Mouse (Mus musculus): ENCODE data around the gene B4galt1.

The B4galt1 gene

DNA sequence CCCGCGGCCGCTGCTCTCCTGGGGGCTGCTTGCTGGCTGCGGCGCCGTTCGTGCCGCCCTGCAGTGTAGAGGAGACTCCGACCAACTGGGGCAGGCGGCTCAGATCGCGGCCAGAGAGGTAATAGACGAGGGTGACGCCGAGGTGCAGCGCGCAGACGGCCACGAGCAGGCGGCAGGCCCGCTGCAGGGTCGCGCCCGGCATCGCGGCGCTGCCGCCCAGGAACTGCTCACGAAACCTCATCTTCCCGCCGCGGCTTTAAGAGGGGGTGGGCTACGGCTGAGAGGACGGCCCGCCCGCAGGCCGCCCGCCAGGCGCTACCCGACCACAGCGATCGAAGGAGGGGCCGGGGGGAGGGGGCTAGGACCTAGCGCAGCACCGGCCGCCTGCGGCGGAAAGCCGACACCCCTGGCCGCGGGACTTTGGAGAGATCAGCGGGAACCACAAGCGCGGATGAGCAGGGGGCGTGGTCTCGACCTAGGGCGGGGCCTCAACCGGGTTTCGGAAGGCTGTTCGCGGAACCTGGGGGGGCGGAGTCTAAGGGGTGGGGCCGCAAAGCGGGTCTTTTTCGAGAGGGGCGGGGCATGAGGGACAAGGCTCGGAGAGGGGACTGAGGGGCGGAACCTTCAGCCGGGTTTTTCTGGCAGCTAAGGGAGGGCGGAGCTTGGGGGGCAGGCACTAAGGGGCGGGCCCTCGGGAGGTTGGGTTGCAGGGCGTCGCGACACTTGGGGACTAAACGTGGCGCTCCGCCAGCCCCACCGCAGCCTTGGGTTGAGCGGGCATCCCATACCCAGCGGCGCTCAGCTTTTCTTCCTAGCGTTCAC, at the start of gene B4galt1:
TSS of gene B4galt1 (minus strand) at position 441 of the 822 bp plus-strand sequence.
- DNase-seq (ENCODE audit: low spot score in 2 of 2) = peak; percentile 99

DNA sequence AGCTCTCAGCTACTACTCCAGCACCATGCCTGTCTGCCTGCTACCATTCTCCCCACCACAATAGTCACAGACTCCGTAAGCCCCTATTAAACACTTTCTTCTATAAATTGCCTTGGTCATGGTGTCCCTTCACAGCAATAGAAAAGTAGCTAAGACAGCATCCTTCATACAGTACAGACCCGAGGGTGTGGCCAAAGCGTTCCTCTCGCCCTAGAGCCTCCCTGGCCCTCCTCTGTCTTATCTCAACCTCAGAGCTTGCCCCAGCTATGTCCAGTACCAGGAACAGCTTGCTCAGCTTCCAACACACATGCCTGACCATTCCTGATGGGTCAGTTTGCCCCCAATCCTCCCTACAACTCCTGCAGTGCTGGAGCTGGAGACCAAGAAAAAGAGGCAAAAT, 46.8 kb upstream of the B4galt1 start:
- no peak for DNase-seq (ENCODE audit: low spot score in 2 of 2)

DNA sequence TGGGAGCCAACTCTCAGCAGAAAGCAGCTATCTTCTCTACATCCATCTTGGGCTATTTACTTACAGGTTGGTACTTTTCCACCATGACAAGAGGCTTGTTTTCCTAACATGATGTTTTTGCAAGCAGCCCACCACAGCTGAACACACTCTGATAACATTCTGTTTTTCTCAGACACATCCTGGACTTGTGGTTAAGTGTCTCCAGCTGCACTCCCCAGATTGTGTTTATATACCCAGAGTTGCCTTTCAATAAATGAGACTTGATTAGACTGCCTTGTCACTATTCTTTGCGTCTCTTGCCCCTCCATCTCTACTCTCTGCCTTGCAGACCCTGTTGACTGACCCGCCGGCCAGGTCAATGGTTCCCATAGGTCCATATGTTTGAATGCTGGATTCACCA, 46.3 kb upstream of the B4galt1 start:
- DNase-seq (ENCODE audit: low spot score in 2 of 2) = no peak

DNA sequence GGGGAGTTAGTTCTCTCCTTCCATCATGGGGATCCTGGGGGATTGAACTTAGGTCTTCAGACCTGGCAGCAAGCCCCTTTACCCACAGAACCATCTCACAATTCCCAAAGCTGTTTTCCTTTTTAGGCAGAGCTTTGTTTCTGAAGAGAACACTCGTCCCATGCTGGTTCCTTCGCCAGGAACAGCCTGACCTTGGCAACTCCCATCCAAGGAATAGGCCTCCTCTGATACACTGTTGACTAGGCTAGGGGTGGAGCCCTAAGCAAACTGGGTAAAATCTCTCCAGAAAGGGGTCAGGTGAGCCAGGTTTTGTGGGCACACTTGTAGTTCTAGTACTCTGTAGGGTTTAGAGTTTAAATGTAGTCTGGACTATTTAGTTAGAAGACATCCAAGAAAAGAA, 45.5 kb upstream of the B4galt1 start:
- DNase-seq (ENCODE audit: low spot score in 2 of 2) = no peak

DNA sequence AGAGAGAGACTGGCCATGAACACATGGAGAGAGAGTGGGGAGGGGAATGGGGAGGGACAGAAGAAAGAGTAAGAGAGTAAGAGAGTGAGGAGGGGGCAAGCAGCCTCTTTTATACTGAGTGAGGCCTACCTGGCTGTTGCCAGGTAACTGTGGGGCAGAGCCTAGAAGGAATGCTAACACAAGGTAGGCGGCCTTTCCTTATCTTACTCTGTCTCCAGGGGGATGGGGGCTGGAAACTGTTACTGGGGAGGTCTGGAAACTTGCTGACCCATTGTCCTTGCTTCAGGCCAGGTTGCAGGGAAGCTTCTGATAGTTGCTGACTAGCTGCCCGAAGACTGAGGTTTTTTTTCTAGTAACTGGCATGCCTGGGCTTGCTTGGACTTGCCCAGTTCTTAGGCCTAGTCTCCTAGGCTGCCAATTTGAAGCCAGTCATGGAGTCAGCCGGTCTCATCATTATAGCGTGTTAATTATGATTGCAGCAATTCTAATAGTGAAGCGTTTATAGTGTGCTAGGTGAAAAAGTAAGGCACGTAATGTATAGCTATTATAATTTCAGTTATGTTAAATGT, 44.8 kb upstream of the B4galt1 start:
- DNase-seq (ENCODE audit: low spot score in 2 of 2) = peak in 1 of 2 experiments; percentile 38

DNA sequence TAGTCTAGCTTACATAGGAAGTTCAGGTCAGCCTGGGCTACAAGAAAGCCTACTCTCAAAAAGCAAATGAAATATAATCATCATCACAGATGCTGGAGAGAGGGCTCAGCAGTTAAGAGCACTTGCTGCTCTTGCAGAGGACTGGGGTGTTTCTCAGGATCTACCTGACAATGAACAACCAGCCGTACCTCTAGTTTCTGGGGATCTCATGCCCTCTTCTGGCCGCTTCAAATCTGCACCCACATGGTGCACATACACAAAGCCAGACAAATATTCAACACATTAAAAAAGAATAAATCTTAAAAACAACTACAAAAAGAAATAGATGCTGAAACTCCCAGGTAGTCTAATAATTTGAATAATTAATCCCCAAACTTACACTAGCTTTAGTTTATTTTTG, 41.8 kb upstream of the B4galt1 start:
- no peak for DNase-seq (ENCODE audit: low spot score in 2 of 2)

DNA sequence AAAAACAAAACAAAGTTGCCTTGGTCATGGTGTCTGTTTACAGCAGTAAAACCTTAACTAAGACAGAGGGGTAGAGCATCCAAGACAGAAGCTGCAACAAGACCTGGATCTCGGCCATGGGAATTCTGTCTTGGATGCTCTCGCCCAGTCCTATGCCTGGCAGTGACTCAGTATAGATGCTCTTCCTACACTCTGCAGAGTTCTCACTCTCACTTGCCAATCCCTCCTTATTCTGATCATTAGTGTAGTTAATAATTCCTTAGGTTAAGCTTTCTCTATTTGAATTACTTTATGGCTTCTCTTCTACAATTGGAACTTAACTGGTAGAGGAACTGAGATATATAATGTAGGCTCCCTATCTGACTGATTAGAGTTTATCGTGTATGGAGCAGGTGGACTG, 41.3 kb upstream of the B4galt1 start:
- DNase-seq (ENCODE audit: low spot score in 2 of 2) = no peak

DNA sequence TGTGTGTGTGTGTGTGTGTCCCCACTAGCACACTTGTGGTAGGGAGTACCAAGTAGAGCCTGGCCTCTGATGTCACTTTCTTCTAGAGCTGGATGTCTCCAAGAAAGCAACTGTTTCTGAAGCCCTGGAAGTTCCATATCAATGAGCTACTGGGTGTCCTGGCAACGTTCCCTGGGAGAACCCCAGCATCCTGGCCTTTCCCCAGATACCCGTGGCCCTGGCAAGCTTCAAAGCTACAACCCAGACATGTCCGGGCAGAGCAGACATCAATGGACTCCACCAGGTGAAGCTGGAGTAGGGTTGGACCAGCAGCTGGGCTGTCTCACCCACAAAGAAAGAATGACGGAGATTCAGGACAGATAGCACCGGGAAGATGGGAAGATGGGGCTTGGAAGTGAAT, 37.4 kb upstream of the B4galt1 start:
- no peak for DNase-seq (ENCODE audit: low spot score in 2 of 2)

DNA sequence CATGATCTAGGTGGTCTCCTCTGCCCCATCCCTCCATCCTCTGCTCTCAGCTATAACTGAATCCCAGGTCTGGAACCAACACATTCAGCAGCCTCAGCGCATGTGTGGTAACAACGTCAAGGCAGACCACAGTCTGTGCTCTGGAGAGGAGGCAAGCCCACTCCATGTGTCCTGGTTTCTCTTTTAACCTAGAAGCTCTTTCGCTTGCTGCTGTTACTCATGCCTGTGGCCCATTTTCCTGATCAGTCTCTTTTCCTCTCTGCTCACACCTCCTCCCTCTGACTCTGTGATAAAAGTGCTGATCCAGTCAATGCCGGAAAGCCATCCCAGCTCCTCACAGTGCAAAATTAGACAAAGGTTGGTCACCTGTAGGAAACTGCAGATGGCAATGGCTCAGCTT, 36.2 kb upstream of the B4galt1 start:
- DNase-seq (ENCODE audit: low spot score in 2 of 2) = no peak

DNA sequence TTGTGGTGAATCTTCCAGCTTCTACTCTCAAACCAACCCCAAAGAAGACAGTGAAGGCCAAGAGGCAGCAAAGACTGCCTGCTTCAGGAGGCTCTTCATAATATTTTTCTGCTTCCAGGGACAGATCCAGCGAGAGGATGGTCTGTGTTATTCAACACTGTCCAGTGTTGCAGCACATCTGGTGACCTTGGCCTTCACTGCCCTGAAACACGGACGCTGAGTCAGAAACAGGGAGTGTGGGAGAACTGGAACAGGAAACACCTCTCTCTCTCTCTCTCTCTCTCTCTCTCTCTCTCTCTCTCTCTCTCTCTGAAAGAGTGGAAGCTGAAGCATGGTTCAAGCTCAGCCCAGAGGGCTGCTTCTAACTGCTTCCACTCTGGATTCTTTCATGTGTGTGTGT, 35.4 kb upstream of the B4galt1 start:
- DNase-seq (ENCODE audit: low spot score in 2 of 2) = peak in 1 of 2 experiments; percentile 45

DNA sequence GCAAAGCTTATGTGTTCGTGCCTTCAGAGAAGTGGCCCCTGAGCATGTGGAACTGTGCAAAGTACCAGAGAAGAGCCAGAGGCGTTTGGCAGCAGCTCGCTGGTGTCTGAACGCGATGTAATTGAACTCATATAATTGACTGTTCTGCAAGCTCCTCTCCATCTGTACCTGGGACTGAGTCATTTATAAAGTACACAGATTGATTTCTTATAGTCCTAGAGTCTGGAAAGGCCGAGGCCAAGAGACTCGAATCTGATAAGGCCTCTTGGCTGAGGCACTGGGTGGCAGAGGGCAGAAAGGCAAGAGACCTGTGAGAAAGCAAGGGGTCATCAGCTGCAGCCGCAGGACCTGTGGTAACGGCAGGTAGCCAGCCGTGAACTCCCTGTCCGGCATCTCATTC, 35.0 kb upstream of the B4galt1 start:
- DNase-seq (ENCODE audit: low spot score in 2 of 2) = no peak

DNA sequence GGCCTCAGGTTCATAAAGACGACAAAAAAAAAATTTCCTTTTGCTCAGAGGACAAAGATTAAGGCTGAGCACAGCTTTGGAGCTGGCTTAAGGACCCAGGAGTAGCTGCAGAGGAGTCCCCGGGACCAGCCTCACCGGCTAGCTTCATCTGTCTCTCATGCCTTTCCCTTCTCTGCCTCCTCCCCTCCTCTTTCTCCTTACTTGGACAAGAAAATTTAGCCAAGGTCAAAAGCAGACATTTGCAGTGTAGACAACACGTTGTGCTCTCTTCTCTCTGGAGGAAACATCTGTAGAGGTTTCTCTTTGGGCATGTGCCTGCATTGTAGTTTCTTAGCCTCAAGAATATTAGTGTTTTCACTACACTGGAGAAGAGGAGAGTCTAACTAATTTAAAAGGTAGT, 32.1 kb upstream of the B4galt1 start:
- no peak for DNase-seq (ENCODE audit: low spot score in 2 of 2)

DNA sequence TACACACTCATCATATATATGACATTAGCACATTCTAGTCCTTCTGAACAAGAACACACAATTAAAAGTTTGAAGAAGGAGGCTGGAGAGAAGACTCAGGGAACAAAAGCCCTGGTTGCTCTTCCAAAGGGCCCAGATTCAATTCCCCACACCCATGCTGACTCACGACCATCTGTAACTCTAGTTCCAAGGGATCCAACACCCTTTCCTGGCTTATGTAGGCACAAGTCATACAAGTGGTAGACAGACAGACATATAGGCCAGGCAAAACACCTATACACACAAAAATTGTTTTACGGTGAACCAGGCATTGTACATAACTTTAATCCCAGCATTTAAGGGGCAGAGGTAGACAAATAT, 31.3 kb upstream of the B4galt1 start:
- no peak for DNase-seq (ENCODE audit: low spot score in 2 of 2)

DNA sequence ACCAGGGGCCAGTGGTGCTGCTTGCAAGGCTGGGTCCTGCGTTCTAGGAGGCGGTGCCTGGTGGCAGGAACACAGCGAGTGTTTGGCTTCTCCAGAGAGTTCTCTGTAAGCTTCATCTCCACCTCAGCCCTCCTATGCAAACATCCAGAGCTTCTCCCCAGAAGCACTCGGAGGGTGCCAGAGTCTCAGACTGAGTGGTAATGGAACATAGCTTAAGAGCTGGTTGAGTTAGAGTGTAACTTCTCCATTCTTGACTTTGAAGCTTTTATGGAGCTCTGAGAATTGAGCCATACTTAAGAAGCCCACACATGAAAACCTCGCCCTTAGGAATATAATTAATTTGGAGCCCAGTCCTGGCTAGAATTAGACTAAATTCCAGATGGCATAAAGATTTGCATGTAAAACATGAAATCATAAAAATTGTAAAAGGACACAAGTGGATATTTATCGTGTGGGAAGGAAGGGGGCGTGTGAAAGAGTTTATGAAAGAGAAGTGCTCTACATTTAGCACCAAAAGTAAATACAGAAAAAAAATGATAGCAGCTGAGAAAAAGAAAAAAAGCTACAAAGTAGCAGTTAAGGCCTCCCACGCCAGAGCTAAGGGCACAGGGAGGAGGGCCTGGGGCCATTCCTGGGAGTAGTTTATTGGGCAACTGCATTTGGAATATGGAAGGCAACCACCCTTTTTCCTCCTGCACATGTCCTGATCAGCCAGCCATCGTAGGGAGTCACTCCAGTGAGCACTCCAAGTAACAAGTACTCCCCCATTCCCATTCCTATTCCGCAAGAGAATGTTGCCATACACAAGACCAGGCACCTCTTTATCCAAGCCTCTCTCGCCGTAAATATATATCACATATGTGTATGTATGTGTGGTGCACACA, 30.7 kb upstream of the B4galt1 start:
- DNase-seq (ENCODE audit: low spot score in 2 of 2) = no peak

DNA sequence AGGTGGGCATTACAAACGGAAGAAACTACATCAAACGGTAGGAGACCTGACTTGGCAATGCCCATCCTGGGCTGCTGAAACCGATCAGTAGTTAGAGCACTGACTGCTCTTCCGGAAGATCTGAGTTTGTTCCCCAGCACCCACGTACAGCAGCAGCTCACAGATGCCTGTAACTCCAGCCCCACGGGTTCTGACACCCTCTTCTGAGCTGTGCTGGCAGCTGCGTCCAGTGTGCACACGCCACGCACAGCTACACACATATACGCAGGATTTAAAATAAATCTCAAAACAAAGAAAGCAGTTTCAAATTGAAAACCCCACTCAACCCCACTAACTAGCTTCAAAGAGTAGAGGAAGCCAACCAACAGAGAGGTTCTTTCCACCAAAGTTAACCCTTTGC, 29.4 kb upstream of the B4galt1 start:
- no peak for DNase-seq (ENCODE audit: low spot score in 2 of 2)

DNA sequence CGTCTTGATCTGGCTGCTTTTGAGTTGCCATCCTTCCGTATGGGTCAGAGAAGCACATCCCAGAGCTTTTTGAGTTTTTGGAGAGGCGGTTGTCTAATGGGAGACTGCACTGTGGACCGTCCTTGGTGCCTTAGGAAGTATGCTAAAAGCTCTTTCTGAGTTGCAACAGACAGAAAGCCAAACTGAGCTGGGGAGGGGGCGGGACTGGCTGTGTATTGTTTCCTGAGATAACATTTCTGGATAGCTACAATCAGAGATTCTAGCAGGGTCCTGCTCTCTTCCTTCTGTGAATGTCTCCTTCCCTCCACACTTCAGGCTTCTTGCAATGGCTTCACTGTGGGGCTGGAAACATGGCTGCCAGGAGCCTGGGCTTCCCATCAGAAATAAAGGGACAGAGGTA, 23.7 kb upstream of the B4galt1 start:
- no peak for DNase-seq (ENCODE audit: low spot score in 2 of 2)

DNA sequence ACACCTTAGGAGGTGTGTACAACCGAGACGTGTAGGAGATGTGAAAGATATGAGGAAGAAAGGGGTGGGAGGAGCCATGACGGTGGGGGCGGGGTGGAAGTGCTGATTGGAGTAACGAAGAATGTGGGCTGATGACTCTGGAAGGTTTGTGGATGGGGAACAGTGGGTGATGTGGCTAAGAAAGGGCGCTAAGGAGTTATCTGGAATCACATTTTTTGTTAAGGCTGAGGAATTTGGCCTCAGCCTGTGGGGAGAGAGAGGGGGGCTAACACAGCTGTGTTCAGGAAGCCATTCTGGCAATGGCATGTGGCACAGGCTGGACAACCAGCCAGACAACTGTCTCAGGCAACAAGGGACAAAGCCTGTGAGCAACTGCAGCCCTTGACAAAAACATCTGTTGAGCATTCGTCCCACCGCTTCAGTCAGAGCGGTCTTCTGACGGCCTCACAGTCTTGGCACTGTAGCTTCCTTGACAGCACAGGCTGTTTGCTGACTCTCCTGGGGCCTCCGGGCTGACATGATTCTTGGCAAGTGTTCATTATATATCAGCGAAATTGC, 23.1 kb upstream of the B4galt1 start:
- peak in 1 of 2 experiments; percentile 44 for DNase-seq (ENCODE audit: low spot score in 2 of 2)

DNA sequence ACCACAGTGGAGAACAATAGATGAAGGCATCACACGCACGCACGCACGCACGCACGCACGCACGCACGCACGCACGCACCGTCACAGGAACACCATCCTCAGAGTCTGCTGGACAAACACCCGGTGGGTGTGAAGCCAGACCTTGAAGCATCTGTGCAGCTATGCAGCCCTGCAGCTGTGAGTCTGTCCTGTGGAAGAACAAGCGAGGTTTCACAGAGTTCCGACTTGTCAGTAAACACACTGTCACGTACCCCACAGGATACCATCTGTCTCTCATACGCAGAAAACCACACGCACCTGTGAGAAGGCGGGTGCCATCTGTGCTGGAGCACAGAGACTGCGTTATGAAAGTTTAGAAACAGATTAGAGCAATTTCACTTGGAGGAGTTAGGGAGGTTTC, 22.0 kb upstream of the B4galt1 start:
- no peak for DNase-seq (ENCODE audit: low spot score in 2 of 2)

DNA sequence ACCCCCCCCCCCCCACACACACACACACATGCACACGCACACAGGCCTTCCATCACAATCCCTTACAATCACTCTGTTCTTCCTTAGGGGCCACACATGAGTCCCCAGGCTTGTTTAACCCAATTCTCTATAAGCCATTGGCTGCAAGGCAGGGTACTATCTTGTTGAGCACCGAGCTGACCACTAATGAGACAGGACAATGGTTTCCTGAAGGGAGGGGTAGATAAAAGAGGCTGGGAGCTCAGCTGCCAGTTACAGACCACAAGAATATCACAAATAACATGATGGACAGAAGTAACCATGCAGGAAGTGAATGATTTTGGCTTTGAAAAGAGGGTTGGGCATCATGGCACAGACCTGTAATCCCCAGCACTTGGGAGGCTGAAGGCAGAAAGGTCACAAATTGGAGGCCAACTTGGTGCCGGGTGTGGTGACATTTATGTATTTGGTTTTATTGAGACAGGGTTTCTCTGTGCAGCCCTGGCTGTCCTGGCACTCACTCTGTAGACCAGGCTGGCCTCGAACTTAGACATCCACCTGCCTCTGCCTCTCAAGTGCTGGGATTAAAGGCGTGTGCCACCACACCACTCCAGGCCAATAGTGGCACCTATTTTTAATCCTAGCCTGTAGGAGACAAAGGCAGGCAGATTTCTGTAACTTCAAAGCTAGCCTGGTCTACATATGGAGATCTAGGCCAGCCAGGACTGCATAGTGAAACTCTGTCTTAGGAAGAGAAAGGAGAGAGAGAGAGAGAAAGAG, 21.2 kb upstream of the B4galt1 start:
- DNase-seq (ENCODE audit: low spot score in 2 of 2) = no peak

DNA sequence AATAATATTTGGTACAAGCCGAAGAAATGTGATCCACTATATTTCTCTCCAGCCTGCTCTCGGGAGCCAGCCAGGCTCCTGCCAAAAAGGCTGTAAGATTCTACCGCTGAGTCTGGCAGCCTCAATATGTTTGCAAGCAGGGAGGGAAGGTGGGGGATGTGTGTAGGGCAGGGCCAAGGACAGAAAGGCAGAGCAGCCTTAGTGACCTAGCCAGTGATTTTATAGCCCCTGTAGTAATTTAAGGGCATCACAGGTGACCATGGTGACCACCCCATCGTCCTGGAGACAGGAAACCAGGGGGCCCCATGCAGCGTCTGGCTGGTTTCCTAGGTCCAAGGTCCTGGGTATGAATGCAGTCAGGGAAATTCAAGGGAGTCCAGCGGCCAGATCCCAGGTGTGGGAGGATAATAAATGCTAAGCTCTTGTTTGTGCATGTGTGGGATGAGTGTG, 20.4 kb upstream of the B4galt1 start:
- DNase-seq (ENCODE audit: low spot score in 2 of 2) = peak in 1 of 2 experiments; percentile 47

DNA sequence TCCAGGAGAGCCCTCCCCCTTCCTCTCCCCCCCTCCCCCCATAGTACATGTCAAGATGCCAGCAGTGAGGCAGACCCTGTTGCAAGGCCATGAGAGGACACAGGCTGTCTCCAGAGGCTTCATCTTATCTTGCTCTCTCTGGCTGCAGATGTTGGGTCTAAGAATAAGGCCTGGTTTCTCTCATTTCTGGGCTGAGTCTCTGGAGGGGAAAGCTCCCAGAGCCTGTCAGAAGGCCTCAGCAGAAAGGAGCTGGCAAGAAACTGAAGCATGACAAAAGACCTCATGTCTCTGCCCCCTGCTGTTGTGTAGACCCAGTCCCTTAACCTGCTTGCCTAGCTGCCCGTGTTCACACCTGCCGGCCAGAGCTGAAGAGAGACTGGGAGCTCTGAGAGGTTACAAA, 19.5 kb upstream of the B4galt1 start:
- DNase-seq (ENCODE audit: low spot score in 2 of 2) = no peak

DNA sequence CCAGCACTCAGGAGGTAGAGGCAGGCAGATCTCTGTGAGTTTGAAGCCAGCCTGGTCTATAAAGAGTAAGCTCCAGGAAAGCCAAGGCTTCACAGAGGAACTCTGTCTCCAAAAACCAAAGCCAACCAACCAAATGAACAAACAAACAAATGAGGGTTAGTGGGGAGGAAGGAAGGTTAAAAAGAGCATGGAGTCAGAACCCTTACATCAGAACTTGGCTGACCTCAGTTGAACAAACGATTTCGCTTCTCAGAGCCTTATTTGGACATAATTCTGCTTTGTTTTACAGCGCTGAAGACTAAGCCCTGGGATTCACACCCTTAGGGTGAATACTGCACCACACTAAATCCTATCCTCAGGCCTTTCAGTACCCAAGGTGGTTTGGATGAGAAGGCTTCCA, 18.3 kb upstream of the B4galt1 start:
- no peak for DNase-seq (ENCODE audit: low spot score in 2 of 2)
